Mouse (Mus musculus) cerebellum, adult 2 months (tissue): ENCODE measurements around the gene Taf8.

ENCODE experiments used
- CTCF ChIP-seq: fragments of 200-500 bp; IDR thresholded peaks from 2 replicates; pipeline ENCODE4 v1.5.1; 2011; ENCODE audit warnings: low read depth, mild to moderate bottlenecking, control low read depth, low read length, moderate library complexity, borderline replicate concordance; ENCODE audit not compliant: insufficient read depth
- POLR2A ChIP-seq: fragments of 200-500 bp; IDR thresholded peaks from 2 replicates; pipeline ENCODE4 v1.6.1; 2011; ENCODE audit warnings: low read length, control low read depth, borderline replicate concordance; ENCODE audit not compliant: insufficient read depth

GRCm38 (mm10) chr17:47522536-47522935, 20.4 kb upstream of the Taf8 start:
- TF ChIP-seq CTCF (no peak), POLR2A (no peak)
